Mouse (Mus musculus) CH12.LX (cell line): ENCODE measurements around the gene Tmem130.

Source experiments
- MAX ChIP-seq: IDR thresholded peaks from 2 replicates; pipeline ENCODE4 v1.6.1; 2011; ENCODE audit warnings: low read length, improper control_type of control experiment
- POLR2A ChIP-seq: IDR thresholded peaks from 2 replicates; pipeline ENCODE4 v1.6.1; 2011; ENCODE audit warnings: low read depth, mild to moderate bottlenecking, improper control_type of control experiment, low read length
- POLR2AphosphoS2 ChIP-seq: IDR thresholded peaks from 2 replicates; pipeline ENCODE4 v1.6.1; 2011; ENCODE audit warnings: low read depth, low read length, improper control_type of control experiment
- ZMIZ1 ChIP-seq: IDR thresholded peaks from 2 replicates; pipeline ENCODE4 v1.6.1; 2012; ENCODE audit warnings: low read depth, mild to moderate bottlenecking, inconsistent platforms, low read length, improper control_type of control experiment

GRCm38 (mm10) chr5:144806931-144807330 lies 45.3 kb upstream of the Tmem130 start:
- no peak for TF ChIP-seq POLR2A
- no peak for TF ChIP-seq MAX
- TF ChIP-seq ZMIZ1, result no peak
- no peak for TF ChIP-seq POLR2AphosphoS2
